Mouse (Mus musculus) thymus, adult 2 months (tissue): ENCODE results near the gene Tmem254b.
"Not testable (repeated sequence)": the region's sequence is repeated elsewhere in the genome, so short reads cannot be mapped to it uniquely, and the experiment has no call there.

ENCODE experiments used
- CTCF ChIP-seq: fragments of 200-500 bp; IDR thresholded peaks from 2 replicates; pipeline ENCODE4 v1.5.1; 2012; ENCODE audit warnings: mild to moderate bottlenecking, control low read depth, low read length, moderate library complexity, borderline replicate concordance; ENCODE audit not compliant: control insufficient read depth, poor library complexity, insufficient read depth; ENCODE audit errors: extremely low read depth
- POLR2A ChIP-seq: fragments of 200-500 bp; IDR thresholded peaks from 2 replicates; pipeline ENCODE4 v1.6.1; 2012; ENCODE audit warnings: mild to moderate bottlenecking, low read length, control low read depth, moderate library complexity; ENCODE audit not compliant: control insufficient read depth, poor library complexity, insufficient read depth; ENCODE audit errors: extremely low read depth

DNA sequence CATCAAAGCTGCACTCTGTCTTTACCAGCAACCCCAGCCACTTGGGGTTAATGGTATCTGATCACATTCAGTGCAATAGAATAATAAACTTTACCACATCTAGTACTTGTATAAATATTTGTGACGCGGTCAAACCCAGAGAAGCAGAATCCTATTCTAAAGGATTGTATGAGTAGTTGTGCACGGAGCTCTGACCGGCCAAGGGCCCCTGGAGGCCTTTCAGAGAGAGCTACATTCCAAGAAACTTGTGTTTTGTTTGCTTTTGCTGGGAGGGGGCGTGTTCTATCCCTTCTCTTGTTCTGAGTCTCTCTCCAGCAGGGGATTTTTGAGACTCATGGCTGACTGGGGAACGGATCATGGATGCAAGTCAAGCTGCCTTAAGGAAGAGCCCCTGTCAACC lies 31.8 kb downstream of the Tmem254b start:
- TF ChIP-seq CTCF, POLR2A: not testable (repeated sequence)
